Mouse (Mus musculus): ENCODE measurements around the gene Unc5c. TPM values are rescaled to one million over a fixed set of nuclear protein-coding genes. Genes with fewer than 3 reads are reported as not detected.
A peak's percentile ranks its signal among the peaks of the same experiment; 100 is the strongest.

Unc5c gene
- total and polyA plus RNA-seq, 3 experiments: not detected

GRCm38 (mm10) chr3:141501845-141502505 is 37.0 kb downstream of the Unc5c start (continued):
- TF ChIP-seq TAL1 (IDR thresholded peaks at IDR 0.05; ENCODE audit: low read length): no peak
- 0 out of 2 replicates have a peak, but pooled peaks have one; percentile 5 for TF ChIP-seq ZC3H11A (IDR thresholded peaks at IDR 0.05; ENCODE audit: low read depth, low read length)
- peak; percentile 68; the same call in 1 of the 2 replicates for TF ChIP-seq GABPA (IDR thresholded peaks at IDR 0.05; ENCODE audit: low read depth, low read length)
- peak; percentile 87 for TF ChIP-seq EP300 (IDR thresholded peaks at IDR 0.05; ENCODE audit: low read depth in 1 of 2, low read length in 2 of 2)

DNA sequence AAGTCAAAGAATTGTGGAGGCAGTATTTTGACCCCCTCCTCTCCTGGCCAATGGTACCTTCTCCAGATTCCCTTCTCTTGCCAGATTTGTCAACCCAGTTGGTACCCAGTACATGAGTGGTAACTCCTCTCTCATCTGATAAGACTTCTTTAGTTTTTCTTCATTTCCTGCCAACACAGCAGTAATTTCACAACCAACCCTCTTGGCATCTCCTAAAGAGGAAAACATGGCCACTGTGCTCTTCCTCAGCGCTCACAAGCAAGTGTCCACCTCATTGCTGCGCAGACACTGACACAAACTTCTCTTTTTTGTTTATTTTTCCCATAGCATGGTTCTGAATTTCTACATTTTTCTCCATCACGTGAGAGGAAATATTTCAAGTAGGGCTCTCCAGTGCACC is 38.3 kb downstream of the Unc5c start:
- Histone ChIP-seq H3K9ac (ENCODE audit: control insufficient read depth, low read depth, low read length, poor library complexity, severe bottlenecking) (no peak overlapping the region), H3K4me3 (ENCODE audit: control insufficient read depth in 1 of 2, insufficient read depth in 1 of 2, low read depth in 2 of 2, low read length in 2 of 2) (no peak overlapping the region), H3K79me2 (ENCODE audit: control insufficient read depth, insufficient read depth, low read length, poor library complexity) (no peaks in the 10 kb centered on the region), H3K36me3 (ENCODE audit: control insufficient read depth in 1 of 2, insufficient read depth in 2 of 2, low read length in 2 of 2) (peaks cover 0 to 9% of the 10 kb centered on the region in 2 experiments; a peak in 2 of 4 replicates), H3K27ac (ENCODE audit: control insufficient read depth, low read depth, low read length) (no peak overlapping the region), H3K4me1 (ENCODE audit: control insufficient read depth in 1 of 2, insufficient read depth in 2 of 2, low read length in 2 of 2) (peaks cover 4 to 8% of the 10 kb centered on the region in 2 experiments), H3K9me3 (replicated peaks; ENCODE audit: insufficient read depth, low read length) (no peaks in the 10 kb centered on the region), H3K27me3 (ENCODE audit: control insufficient read depth in 1 of 2, insufficient read depth in 2 of 2, low read length in 2 of 2) (no peaks in the 10 kb centered on the region)
- no peak for DNase-seq (ENCODE audit: low read depth, low spot score)
- TF ChIP-seq MYB (IDR thresholded peaks at IDR 0.05; ENCODE audit: low read depth, low read length) (no peak), UBTF (IDR thresholded peaks at IDR 0.05; ENCODE audit: borderline replicate concordance, insufficient read depth, low read depth, low read length) (no peak), SMC3 (IDR thresholded peaks at IDR 0.05; ENCODE audit: low read depth, low read length) (no peak), BHLHE40 (IDR thresholded peaks at IDR 0.05; ENCODE audit: borderline replicate concordance, low read depth, low read length) (no peak), TBP (IDR thresholded peaks at IDR 0.05; ENCODE audit: low read depth, low read length) (no peak), MAFK (IDR thresholded peaks at IDR 0.05; ENCODE audit: borderline replicate concordance, low read depth, low read length) (no peak), ZC3H11A (IDR thresholded peaks at IDR 0.05; ENCODE audit: low read depth, low read length) (no peak), TAL1 (IDR thresholded peaks at IDR 0.05; ENCODE audit: low read length) (no peak), ELF1 (IDR thresholded peaks at IDR 0.05; ENCODE audit: low read depth, low read length) (no peak), USF1 (IDR thresholded peaks at IDR 0.05; ENCODE audit: low read depth, low read length) (no peak), CHD1 (IDR thresholded peaks at IDR 0.05; ENCODE audit: low read depth, low read length) (no peak), NRF1 (IDR thresholded peaks at IDR 0.05; ENCODE audit: insufficient read depth, low read depth, low read length, poor library complexity, severe bottlenecking) (no peak), USF2 (IDR thresholded peaks at IDR 0.05; ENCODE audit: borderline replicate concordance in 1 of 2, insufficient read depth in 1 of 2, low read depth in 1 of 2, low read length in 2 of 2) (no peak), MAX (IDR thresholded peaks at IDR 0.05; ENCODE audit: low read length) (no peak), CHD2 (IDR thresholded peaks at IDR 0.05; ENCODE audit: low read length) (no peak), GATA1 (IDR thresholded peaks at IDR 0.05; ENCODE audit: low read depth, low read length) (no peak), CTCF (IDR thresholded peaks at IDR 0.05 in 2 of 3, conservative IDR thresholded peaks at IDR 0.05 in 1 of 3; ENCODE audit: control insufficient read depth in 1 of 3, insufficient read depth in 1 of 3, low read depth in 2 of 3, low read length in 3 of 3, poor library complexity in 1 of 3, severe bottlenecking in 1 of 3) (no peak), TCF12 (IDR thresholded peaks at IDR 0.05; ENCODE audit: low read depth, low read length) (no peak)
